Mouse (Mus musculus) right cerebral cortex, postnatal 10 days (tissue): ENCODE data around the gene Lat.
"Not testable (repeated sequence)": the region's sequence is repeated elsewhere in the genome, so short reads cannot be mapped to it uniquely, and the experiment has no call there.

ENCODE experiments used
- DNase-seq, 2 experiments: peaks; one replicate each; pipeline ENCODE4 v3.0.0; 2021; ENCODE audit warnings: low spot score in 2 of 2

The Lat gene

DNA sequence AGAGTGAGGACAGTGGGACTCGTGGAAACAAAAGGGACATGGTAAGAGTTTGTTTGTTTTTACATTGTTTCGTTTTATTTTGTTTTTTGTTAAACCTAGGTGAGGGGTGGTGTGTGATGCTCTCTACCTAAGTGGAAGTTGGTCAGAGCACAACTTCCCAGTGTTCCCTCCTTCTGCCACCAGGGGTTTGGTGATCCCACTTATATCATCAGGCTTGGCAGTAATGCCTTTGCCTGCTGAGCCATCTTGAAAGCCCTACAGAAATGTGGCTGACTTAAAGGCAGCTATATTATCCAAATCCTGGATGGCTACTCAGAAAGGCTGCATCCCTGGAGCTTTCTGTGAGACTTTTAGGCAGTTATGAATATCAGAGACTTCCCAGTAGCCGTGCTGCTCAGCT is 36.7 kb downstream of the Lat start:
- DNase-seq, result no peak

DNA sequence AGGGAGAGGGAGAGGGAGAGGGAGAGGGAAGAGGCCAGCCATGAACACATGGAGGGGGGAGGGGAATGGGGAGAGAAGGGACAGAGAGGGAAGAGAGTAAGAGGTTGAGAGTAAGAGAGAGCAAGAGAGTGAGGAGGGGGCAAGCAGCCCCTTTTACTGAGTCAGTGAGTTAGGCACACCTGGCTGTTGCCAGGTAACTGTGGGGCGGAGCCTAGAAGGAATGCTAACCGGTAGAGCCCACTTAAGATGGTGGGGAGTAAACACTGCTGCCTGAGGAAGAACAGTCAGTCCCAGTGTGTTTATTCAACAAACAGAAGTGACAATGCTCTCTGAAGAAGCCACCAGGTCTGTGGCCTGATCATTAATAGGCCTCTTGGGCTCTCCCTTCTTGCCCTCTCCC is 38.7 kb downstream of the Lat start:
- DNase-seq, result no peak

DNA sequence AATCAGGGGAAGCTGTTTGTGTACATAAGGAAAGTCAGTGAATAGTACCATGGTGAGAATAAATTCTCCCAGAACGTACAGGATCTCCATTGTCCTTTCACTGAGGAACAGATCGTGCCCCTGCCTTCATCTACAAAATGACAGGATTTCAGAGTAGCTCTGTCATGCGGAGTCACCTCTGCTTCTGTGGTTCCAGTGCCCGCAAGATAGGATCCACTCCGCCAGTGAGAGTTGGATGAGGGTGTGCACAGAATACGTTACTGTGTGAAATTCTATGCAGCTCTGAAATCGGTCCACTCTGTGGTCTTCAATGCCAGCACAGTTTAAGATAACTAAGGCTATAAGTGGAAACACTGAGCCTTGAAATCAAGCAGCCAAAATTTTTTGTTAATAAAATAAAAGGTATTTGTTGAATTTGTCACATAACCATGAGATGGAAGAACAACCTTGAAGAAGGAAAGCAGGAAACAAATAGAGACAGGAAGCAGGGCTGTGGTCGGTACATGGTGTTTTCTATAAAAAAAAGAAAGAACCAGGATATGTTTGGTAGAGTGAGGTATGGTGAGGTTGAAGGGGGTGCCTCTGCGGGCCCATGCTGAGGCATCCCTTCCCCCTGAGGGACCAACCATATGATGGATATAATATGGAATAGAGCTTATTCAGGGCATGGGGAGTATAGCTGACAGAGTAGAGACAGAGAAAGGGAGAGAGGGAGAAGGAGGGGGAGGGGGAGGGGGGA is 39.3 kb downstream of the Lat start:
- no peak for DNase-seq

DNA sequence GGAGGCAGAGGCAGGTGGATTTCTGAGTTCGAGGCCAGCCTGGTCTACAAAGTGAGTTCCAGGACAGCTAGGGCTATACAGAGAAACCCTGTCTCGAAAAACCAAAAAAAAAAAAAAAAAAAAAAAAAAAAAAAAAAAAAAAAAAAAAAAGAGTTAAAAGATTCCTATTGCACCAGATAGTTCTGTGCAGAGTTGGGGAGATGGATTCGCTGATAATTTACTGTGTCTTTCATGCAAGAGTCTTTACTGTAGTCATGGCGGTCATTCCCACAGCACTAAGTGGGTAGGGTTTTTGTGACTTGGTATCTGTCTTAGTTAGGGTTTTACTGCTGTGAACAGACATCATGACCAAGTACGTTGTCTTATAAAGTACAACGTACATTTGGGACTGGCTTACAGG is 40.5 kb downstream of the Lat start:
- DNase-seq, result not testable (repeated sequence)

DNA sequence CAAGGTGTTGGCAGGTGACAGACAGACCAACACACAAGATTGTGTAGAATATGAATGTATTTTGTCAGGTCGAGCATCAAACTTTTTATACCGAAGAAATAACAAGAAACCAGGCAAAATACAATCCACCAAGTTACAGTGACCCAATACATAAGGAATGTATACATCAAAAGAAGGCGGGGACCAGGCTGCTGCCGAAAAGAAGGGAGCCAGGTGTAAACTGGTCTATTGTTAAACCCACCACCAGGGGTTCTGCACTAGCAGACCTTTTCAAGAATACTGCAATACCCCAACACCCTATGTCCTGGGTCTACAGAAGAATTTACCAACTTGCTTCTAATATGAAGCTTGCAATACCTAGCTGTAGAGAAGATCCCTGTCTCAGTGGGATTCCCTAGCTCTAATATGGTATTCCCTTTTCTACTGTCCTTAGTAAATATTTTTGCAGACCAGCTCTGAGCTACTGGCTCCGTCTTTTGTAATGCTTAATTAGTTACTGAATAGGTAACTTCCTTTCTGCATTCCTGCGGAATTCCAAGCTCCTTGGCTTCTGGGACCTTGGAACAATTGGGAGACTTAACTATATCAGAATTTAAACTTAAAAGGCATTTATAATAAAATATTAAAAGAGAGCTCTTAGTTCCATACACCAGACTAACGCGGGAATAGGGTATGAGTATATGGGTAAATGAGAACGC is 43.6 kb downstream of the Lat start:
- not testable (repeated sequence) for DNase-seq

DNA sequence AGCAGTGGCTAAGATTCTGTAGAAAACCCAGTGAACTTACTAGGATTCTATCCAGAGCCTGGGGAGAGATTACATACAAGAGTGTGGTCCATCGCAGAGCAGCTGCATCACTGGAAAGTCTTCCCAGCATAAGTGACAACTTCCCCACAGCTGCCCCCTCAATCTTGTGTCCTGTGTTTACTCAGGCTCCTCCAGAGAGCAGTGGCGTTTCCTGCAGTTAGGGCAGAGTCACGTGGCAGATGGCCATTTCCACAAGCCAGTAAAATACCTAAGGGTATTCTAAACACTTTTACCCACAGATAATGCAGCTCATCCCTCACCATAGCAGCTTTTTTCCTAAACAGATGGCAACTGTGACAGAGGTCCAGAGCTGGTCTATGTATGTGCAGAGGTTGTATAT is 44.6 kb downstream of the Lat start:
- DNase-seq, result no peak

DNA sequence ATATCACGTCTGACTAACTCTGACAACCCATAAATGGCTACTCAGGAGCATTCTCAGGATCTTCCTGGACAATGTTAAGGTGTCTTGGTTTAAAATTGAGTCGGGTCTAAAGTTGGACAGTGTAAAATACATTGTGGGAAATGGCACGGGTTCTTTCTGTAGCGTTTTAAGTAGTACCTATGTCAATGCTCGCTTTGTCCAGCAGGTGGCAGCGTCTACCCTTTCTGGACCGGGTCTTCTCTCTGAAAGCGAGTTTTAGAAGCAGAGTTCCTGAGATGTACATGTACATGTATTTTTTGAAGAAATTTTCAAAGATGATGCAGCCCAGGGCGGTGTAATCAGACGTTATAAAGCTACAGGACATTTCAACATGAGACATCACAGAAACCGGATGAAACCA is 45.6 kb downstream of the Lat start:
- peak; percentile 79 to 88 for DNase-seq

DNA sequence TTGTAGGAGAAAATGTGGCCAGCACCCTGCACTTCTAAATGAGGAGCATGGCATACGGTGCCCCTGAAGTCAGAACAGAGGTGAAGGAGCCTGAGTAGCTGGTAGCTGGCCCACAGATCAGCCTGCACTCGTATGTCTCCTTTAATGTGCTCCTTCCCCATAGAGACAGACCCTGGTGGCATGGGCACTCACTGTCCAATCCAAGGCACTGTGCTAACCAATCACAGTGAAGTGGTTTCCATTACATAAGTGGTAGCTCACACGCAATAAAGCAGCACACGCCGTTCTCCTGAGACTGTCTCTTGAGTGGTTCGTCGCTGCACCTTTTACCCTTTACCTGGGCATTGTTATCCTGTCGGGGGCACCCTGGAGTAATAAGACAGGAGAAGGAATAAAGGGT is 55.1 kb downstream of the Lat start:
- no peak for DNase-seq
